Comparison of ENCODE assay signal across 14 mouse cellular contexts in the genomic region with DNA sequence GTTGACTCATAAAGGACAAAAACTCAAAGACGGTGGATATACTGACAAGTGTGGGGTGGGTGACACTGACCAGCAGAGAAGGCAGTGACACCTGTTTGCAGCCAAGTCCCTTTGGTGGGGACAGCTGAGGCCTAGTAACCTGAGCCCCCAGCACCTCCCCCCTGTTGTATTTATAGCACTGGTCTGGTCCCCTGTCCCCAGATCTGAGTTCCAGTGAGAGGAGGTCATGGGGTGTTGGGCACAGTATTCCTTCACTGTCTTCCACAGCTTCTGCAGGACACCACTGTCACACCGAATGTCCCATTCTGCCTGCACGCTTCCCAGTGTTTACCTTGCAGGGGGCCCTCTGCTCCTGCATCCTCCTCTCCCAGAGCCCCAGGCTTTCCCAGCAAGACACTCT. TPM values are rescaled to one million over a fixed set of nuclear protein-coding genes. Genes with fewer than 3 reads are reported as not detected.
DNase-seq lines count a peak whose midpoint lies in the region; ATAC-seq lines count a peak whose summit lies in the region.
"Had no signal": no experiment of that assay in that cellular context is flagged by ENCODE, and none has a peak within 500 bp of the region (broad histone marks: within the 10 kb centered on the region; RNA-seq: fewer than 3 reads in every experiment).

No protein-coding gene starts in this region.

- no peak overlapping the region for H3K4me2 ChIP-seq in midbrain, embryonic 11.5 days
- no peak overlapping the region for H3K4me2 ChIP-seq in midbrain, embryonic 14.5 days (ENCODE audit: low read length)
- 0 out of 2 replicates have a peak overlapping the region, but pooled peaks have one; percentile 6 for H3K4me2 ChIP-seq in stomach, embryonic 16.5 days (ENCODE audit: low read depth, low read length)

- no peak overlapping the region for H3K27ac ChIP-seq in midbrain, embryonic 11.5 days (ENCODE audit: low read depth, low read length)
- no peak overlapping the region for H3K27ac ChIP-seq in midbrain, embryonic 14.5 days (replicated peaks; ENCODE audit: low read depth, low read length)
- no peak overlapping the region for H3K27ac ChIP-seq in stomach, embryonic 16.5 days (ENCODE audit: low read length)
- H3K27ac ChIP-seq: liver, embryonic 14.5 days had no signal

- H3K36me3 ChIP-seq in midbrain, embryonic 11.5 days (ENCODE audit: control insufficient read depth, insufficient read depth, low read length): no peaks in the 10 kb centered on the region
- no peaks in the 10 kb centered on the region for H3K36me3 ChIP-seq in midbrain, embryonic 14.5 days (ENCODE audit: control insufficient read depth, insufficient read depth, low read length)
- H3K36me3 ChIP-seq in stomach, embryonic 16.5 days (ENCODE audit: control insufficient read depth, insufficient read depth, low read length): no peaks in the 10 kb centered on the region

- peak; percentile 83 for DNase-seq in gastrocnemius, adult 18-20 months (ENCODE audit: low spot score)
- DNase-seq in gastrocnemius, postnatal 4 days (ENCODE audit: low spot score in 2 of 2): no peak
- DNase-seq in midbrain, embryonic 11.5 days (ENCODE audit: low spot score, missing footprints): peak; percentile 82
- DNase-seq in midbrain, embryonic 14.5 days: no peak
- peak; percentile 59 to 71 for DNase-seq in heart, postnatal 10 days
- DNase-seq in thymus, postnatal 36 days: no peak
- DNase-seq in layer of hippocampus, postnatal 10 days (ENCODE audit: low spot score in 2 of 2): no peak
- DNase-seq: adrenal gland, adult 8-10 months; cerebellum, adult 2 months had no signal

- H3K4me3 ChIP-seq in midbrain, embryonic 11.5 days (ENCODE audit: low read depth, low read length): no peak overlapping the region
- no peak overlapping the region for H3K4me3 ChIP-seq in midbrain, embryonic 14.5 days (replicated peaks; ENCODE audit: low read depth, low read length)
- no peak overlapping the region for H3K4me3 ChIP-seq in stomach, embryonic 16.5 days (replicated peaks; ENCODE audit: low read length)

- no peak overlapping the region for H3K9ac ChIP-seq in midbrain, embryonic 11.5 days (ENCODE audit: low read length)
- H3K9ac ChIP-seq in midbrain, embryonic 14.5 days (replicated peaks; ENCODE audit: low read length): no peak overlapping the region
- H3K9ac ChIP-seq in stomach, embryonic 16.5 days (ENCODE audit: low read length): 0 out of 2 replicates have a peak overlapping the region, but pooled peaks have one; percentile 34
- H3K9ac ChIP-seq: liver, embryonic 14.5 days had no signal

- H3K9me3 ChIP-seq in midbrain, embryonic 11.5 days (ENCODE audit: control insufficient read depth, low read length): no peaks in the 10 kb centered on the region
- no peaks in the 10 kb centered on the region for H3K9me3 ChIP-seq in midbrain, embryonic 14.5 days (ENCODE audit: control insufficient read depth, low read length)
- H3K9me3 ChIP-seq in stomach, embryonic 16.5 days (replicated peaks; ENCODE audit: control insufficient read depth, low read length): no peaks in the 10 kb centered on the region

- WGBS in midbrain, embryonic 11.5 days: 16% methylated on average over 3 of the region's 3 CpGs
- 22% methylated on average over 3 of the region's 3 CpGs for WGBS in midbrain, embryonic 14.5 days
- WGBS in stomach, embryonic 16.5 days: 16% methylated on average over 3 of the region's 3 CpGs

- peaks cover 18% of the 10 kb centered on the region for H3K4me1 ChIP-seq in midbrain, embryonic 11.5 days (ENCODE audit: control insufficient read depth, insufficient read depth, low read length)
- H3K4me1 ChIP-seq in midbrain, embryonic 14.5 days (ENCODE audit: control insufficient read depth, insufficient read depth, low read length): peaks cover 16% of the 10 kb centered on the region
- H3K4me1 ChIP-seq in stomach, embryonic 16.5 days (ENCODE audit: control insufficient read depth, insufficient read depth, low read length): peaks cover 39% of the 10 kb centered on the region

- intact Hi-C loops in heart, postnatal 10 days (cut with DNase I): no loop called here

- no peak for ATAC-seq in midbrain, embryonic 11.5 days (ENCODE audit: low FRiP score)
- no peak for ATAC-seq in midbrain, embryonic 14.5 days (ENCODE audit: low FRiP score, low TSS enrichment)
- no peak for ATAC-seq in stomach, embryonic 16.5 days (ENCODE audit: insufficient read depth, low FRiP score)
- ATAC-seq: midbrain, embryonic 16.5 days had no signal

- H3K27me3 ChIP-seq in midbrain, embryonic 11.5 days (ENCODE audit: control insufficient read depth, insufficient read depth, low read length): no peaks in the 10 kb centered on the region; the same call in 1 of the 2 replicates
- H3K27me3 ChIP-seq in midbrain, embryonic 14.5 days (ENCODE audit: control insufficient read depth, insufficient read depth, low read length): peaks cover 3% of the 10 kb centered on the region; the same call in 1 of the 2 replicates
- no peaks in the 10 kb centered on the region for H3K27me3 ChIP-seq in stomach, embryonic 16.5 days (ENCODE audit: control insufficient read depth, insufficient read depth, low read length)

RNA-seq across cellular contexts. Expression of gene Hrc, which starts 0.5 kb away (rescaled TPM):
- 100 to 1,000 TPM; 877 to 904 TPM for total RNA-seq in gastrocnemius, adult 18-20 months (2021)
- total RNA-seq in gastrocnemius, postnatal 4 days (2021): 100 to 1,000 TPM; 523 to 551 TPM
- polyA plus RNA-seq in midbrain, embryonic 11.5 days (2014; fragmentation: Nextera tagmentation; extraction: Ambion mirVana): 0.11 and 0.19 TPM in 2 replicates
- not detected in 2 replicates for polyA plus RNA-seq in midbrain, embryonic 14.5 days (2014; fragmentation: Nextera tagmentation; extraction: Ambion mirVana)
- 100 to 1,000 TPM; 320 to 351 TPM for total RNA-seq in heart, postnatal 10 days (2021)
- polyA plus RNA-seq in stomach, embryonic 16.5 days (2015; fragmentation: Nextera tagmentation; extraction: Ambion mirVana): 1.0 and 3.1 TPM in 2 replicates
- under 1 TPM; 0.85 to 0.96 TPM for total RNA-seq in layer of hippocampus, postnatal 10 days (2021)
- total RNA-seq: hematopoietic stem cell, adult 5-6 weeks had no signal

RNA-seq across cellular contexts. Expression of gene Trpm4, which starts 1.0 kb away (rescaled TPM):
- 10 to 100 TPM; 25.9 to 31.3 TPM for total RNA-seq in gastrocnemius, adult 18-20 months (2021)
- total RNA-seq in gastrocnemius, postnatal 4 days (2021): 10 to 100 TPM; 42.7 to 53.4 TPM
- 4.4 and 6.1 TPM in 2 replicates for polyA plus RNA-seq in midbrain, embryonic 11.5 days (2014; fragmentation: Nextera tagmentation; extraction: Ambion mirVana)
- 8.4 and 9.5 TPM in 2 replicates for polyA plus RNA-seq in midbrain, embryonic 14.5 days (2014; fragmentation: Nextera tagmentation; extraction: Ambion mirVana)
- 10 to 100 TPM; 21.0 to 26.1 TPM for total RNA-seq in heart, postnatal 10 days (2021)
- polyA plus RNA-seq in stomach, embryonic 16.5 days (2015; fragmentation: Nextera tagmentation; extraction: Ambion mirVana): 30.1 and 32.2 TPM in 2 replicates
- 10 to 100 TPM; 19.6 to 20.9 TPM for total RNA-seq in layer of hippocampus, postnatal 10 days (2021)

RNA-seq across cellular contexts. Expression of gene Ppfia3, which starts 32.2 kb away (rescaled TPM):
- under 1 TPM; 0.11 to 0.21 TPM for total RNA-seq in gastrocnemius, adult 18-20 months (2021)
- 1 to 10 TPM; 1.9 to 2.4 TPM for total RNA-seq in gastrocnemius, postnatal 4 days (2021)
- 7.7 and 8.1 TPM in 2 replicates for polyA plus RNA-seq in midbrain, embryonic 11.5 days (2014; fragmentation: Nextera tagmentation; extraction: Ambion mirVana)
- 26.9 and 28.0 TPM in 2 replicates for polyA plus RNA-seq in midbrain, embryonic 14.5 days (2014; fragmentation: Nextera tagmentation; extraction: Ambion mirVana)
- under 1 TPM; 0.22 to 0.31 TPM for total RNA-seq in heart, postnatal 10 days (2021)
- 5.5 and 6.3 TPM in 2 replicates for polyA plus RNA-seq in stomach, embryonic 16.5 days (2015; fragmentation: Nextera tagmentation; extraction: Ambion mirVana)
- total RNA-seq in layer of hippocampus, postnatal 10 days (2021): 100 to 1,000 TPM; 124 to 128 TPM
- total RNA-seq: hematopoietic stem cell, adult 5-6 weeks had no signal

RNA-seq across cellular contexts. Expression of gene Lin7b, which starts 35.8 kb away (rescaled TPM):
- not detected for total RNA-seq in gastrocnemius, adult 18-20 months (2021)
- 1 to 10 TPM in 1 of 2 experiments, under 1 TPM in 1; 0.86 to 1.1 TPM for total RNA-seq in gastrocnemius, postnatal 4 days (2021)
- polyA plus RNA-seq in midbrain, embryonic 11.5 days (2014; fragmentation: Nextera tagmentation; extraction: Ambion mirVana): 0.75 and 1.2 TPM in 2 replicates
- polyA plus RNA-seq in midbrain, embryonic 14.5 days (2014; fragmentation: Nextera tagmentation; extraction: Ambion mirVana): 11.6 and 26.5 TPM in 2 replicates
- 1 to 10 TPM in 1 of 2 experiments, under 1 TPM in 1; 0.97 to 1.1 TPM for total RNA-seq in heart, postnatal 10 days (2021)
- 4.6 and 5.5 TPM in 2 replicates for polyA plus RNA-seq in stomach, embryonic 16.5 days (2015; fragmentation: Nextera tagmentation; extraction: Ambion mirVana)
- 100 to 1,000 TPM; 137 to 163 TPM for total RNA-seq in layer of hippocampus, postnatal 10 days (2021)

RNA-seq across cellular contexts. Expression of gene Slc6a21, which starts 57.3 kb away (rescaled TPM):
- not detected for total RNA-seq in gastrocnemius, adult 18-20 months (2021)
- total RNA-seq in gastrocnemius, postnatal 4 days (2021): not detected
- not detected in 2 replicates for polyA plus RNA-seq in midbrain, embryonic 11.5 days (2014; fragmentation: Nextera tagmentation; extraction: Ambion mirVana)
- not detected in 2 replicates for polyA plus RNA-seq in midbrain, embryonic 14.5 days (2014; fragmentation: Nextera tagmentation; extraction: Ambion mirVana)
- total RNA-seq in heart, postnatal 10 days (2021): not detected
- polyA plus RNA-seq in stomach, embryonic 16.5 days (2015; fragmentation: Nextera tagmentation; extraction: Ambion mirVana): not detected in 2 replicates
- total RNA-seq in layer of hippocampus, postnatal 10 days (2021): not detected
- total RNA-seq: hematopoietic stem cell, adult 5-6 weeks; layer of hippocampus, postnatal 25 days had no signal
- polyA plus RNA-seq: cerebellum, adult 2 months; liver, embryonic 14.5 days; midbrain, embryonic 16.5 days had no signal

Comparison
In these comparisons a context has a peak if more than half of its experiments do, and no peak if none do; other contexts are left out.
1. DNase-seq: peak in gastrocnemius, adult 18-20 months (single experiment), midbrain, embryonic 11.5 days (single experiment) and heart, postnatal 10 days (2 of 2); none in gastrocnemius, postnatal 4 days (0 of 2), midbrain, embryonic 14.5 days (single experiment), thymus, postnatal 36 days (0 of 2) and layer of hippocampus, postnatal 10 days (0 of 2).
2. RNA of gene Hrc, which starts 0.5 kb away (total RNA-seq): 877 to 904 TPM in gastrocnemius, adult 18-20 months, 523 to 551 TPM in gastrocnemius, postnatal 4 days and 320 to 351 TPM in heart, postnatal 10 days; 0.85 to 0.96 TPM in layer of hippocampus, postnatal 10 days; every median in the first group is over 100 times any median in the second.
3. RNA of gene Ppfia3, which starts 32.2 kb away (total RNA-seq): 124 to 128 TPM in layer of hippocampus, postnatal 10 days; 1.9 to 2.4 TPM in gastrocnemius, postnatal 4 days, 0.22 to 0.31 TPM in heart, postnatal 10 days and 0.11 to 0.21 TPM in gastrocnemius, adult 18-20 months; every median in the first group is over 10 times any median in the second.